Mouse (Mus musculus): Measurements from ENCODE around the gene Ttc27.

GRCm38 (mm10) chr17:74799865-74800264, 82.3 kb downstream of the Ttc27 start:
- TF ChIP-seq EP300 (IDR thresholded peaks at IDR 0.05; ENCODE audit: low read depth): no peak
- TF ChIP-seq CTCF (IDR thresholded peaks at IDR 0.05; ENCODE audit: low read depth): no peak

Measured in liver, embryonic 14.5 days (tissue).